Mouse (Mus musculus) heart, postnatal 0 days (tissue): ENCODE measurements at regions not wholly inside any gene's neighbourhood (a gene's known extent, or its start where the extent isn't known, plus 50 kb on each side); places are given as distances from the start of the nearest gene placed in this dataset.

Source experiments
- CTCF ChIP-seq: IDR thresholded peaks from 2 replicates; pipeline ENCODE4 v1.5.1; 2016; ENCODE audit warnings: antibody characterized with exemption, control low read depth, low read depth
- EP300 ChIP-seq: IDR thresholded peaks from 2 replicates; pipeline ENCODE4 v1.6.1; 2016; ENCODE audit warnings: antibody characterized with exemption, low read depth

- TF ChIP-seq CTCF (no peak), EP300 (no peak)
Observed at GRCm38 (mm10) chr2:84183624-84184287, 193.4 kb downstream of the Gm13691 start.
